Mouse (Mus musculus) thymus, postnatal 0 days (tissue): ENCODE data around the gene Zscan20. TPM values are rescaled to one million over a fixed set of nuclear protein-coding genes. Genes with fewer than 3 reads are reported as not detected.
"Not testable (repeated sequence)": the region's sequence is repeated elsewhere in the genome, so short reads cannot be mapped to it uniquely, and the experiment has no call there.

Experiments used
- DNase-seq: peaks from one replicate; pipeline ENCODE4 v3.0.0-alpha.2; 2015; ENCODE audit warnings: low spot score
- polyA plus RNA-seq: library from polyadenylated mRNA; unstranded; fragments of >200 nt; fragmentation: Nextera tagmentation; extraction: Ambion mirVana; gene quantifications from 2 replicates; pipeline ENCODE4 v1.2.1, GENCODE M21; 2015

The Zscan20 gene
- polyA plus RNA-seq, 1 experiment from 2014 or later: 3.6 TPM

- DNase-seq: peak; percentile 48
These were observed 5.9 kb upstream of the Zscan20 start for GRCm38 (mm10) chr4:128615761-128616160.

- peak; percentile 79 for DNase-seq
These were observed 3.4 kb upstream of the Zscan20 start for GRCm38 (mm10) chr4:128613326-128613725.

GRCm38 (mm10) chr4:128611726-128612125 lies 1.8 kb upstream of the Zscan20 start:
- not testable (repeated sequence) for DNase-seq

- DNase-seq: no peak
These were observed 808 bp upstream of the Zscan20 start for GRCm38 (mm10) chr4:128610706-128611105.

- DNase-seq: no peak
These were observed 498 bp downstream of the Zscan20 start for GRCm38 (mm10) chr4:128609276-128609924.

GRCm38 (mm10) chr4:128607661-128608060 lies 2.2 kb downstream of the Zscan20 start:
- DNase-seq: no peak

- DNase-seq: no peak
These were observed 3.3 kb downstream of the Zscan20 start for GRCm38 (mm10) chr4:128606586-128606985.

GRCm38 (mm10) chr4:128597801-128598560 lies 11.9 kb downstream of the Zscan20 start:
- DNase-seq: no peak

GRCm38 (mm10) chr4:128594062-128594461 lies 15.8 kb downstream of the Zscan20 start:
- DNase-seq: peak; percentile 60

GRCm38 (mm10) chr4:128593286-128593685 lies 16.6 kb downstream of the Zscan20 start:
- no peak for DNase-seq

GRCm38 (mm10) chr4:128579182-128579581 lies 30.7 kb downstream of the Zscan20 start:
- DNase-seq: peak; percentile 55

- no peak for DNase-seq
These were observed 34.1 kb downstream of the Zscan20 start for GRCm38 (mm10) chr4:128575811-128576210.

- no peak for DNase-seq
These were observed 49.6 kb downstream of the Zscan20 start for GRCm38 (mm10) chr4:128560327-128560726.

- DNase-seq: no peak
These were observed 55.7 kb downstream of the Zscan20 start for GRCm38 (mm10) chr4:128554198-128554597.

GRCm38 (mm10) chr4:128550756-128551155 lies 59.1 kb downstream of the Zscan20 start:
- no peak for DNase-seq

- DNase-seq: not testable (repeated sequence)
These were observed 65.9 kb downstream of the Zscan20 start for GRCm38 (mm10) chr4:128543956-128544486.

- DNase-seq: no peak
These were observed 66.5 kb downstream of the Zscan20 start for GRCm38 (mm10) chr4:128543378-128543777.

Other genes with a start within 250 kb of the Zscan20 start
- 11.0 and 13.9 TPM in 2 replicates for gene Tlr12, start 8.5 kb upstream of the Zscan20 start, polyA plus RNA-seq
- 42.9 and 44.9 TPM in 2 replicates for gene Phc2, start 44.6 kb upstream of the Zscan20 start, polyA plus RNA-seq
- gene A3galt2, start 145.3 kb upstream of the Zscan20 start, polyA plus RNA-seq: 0.04 and 0.12 TPM in 2 replicates
- 23.6 and 25.8 TPM in 2 replicates for gene Zfp362, start 195.9 kb upstream of the Zscan20 start, polyA plus RNA-seq